Mouse (Mus musculus) kidney, adult 2 months (tissue): Measurements from ENCODE around the gene Atrip. TPM values are rescaled to one million over a fixed set of nuclear protein-coding genes. Genes with fewer than 3 reads are reported as not detected.
A peak's percentile ranks its signal among the peaks of the same experiment; 100 is the strongest.

Source experiments
- DNase-seq: peaks from one replicate; pipeline ENCODE4 v3.0.0; 2021
- H3K27ac ChIP-seq: fragments of 200-500 bp; 2 replicates; pipeline ENCODE4 v1.5.1; 2012; ENCODE audit warnings: low read depth, low read length, control low read depth, inconsistent platforms; ENCODE audit not compliant: insufficient read depth
- H3K27me3 ChIP-seq: fragments of 200-500 bp; replicated peaks from 2 replicates; pipeline ENCODE4 v1.6.1; 2012; ENCODE audit warnings: mild to moderate bottlenecking, moderate library complexity, low read length, inconsistent platforms; ENCODE audit not compliant: control insufficient read depth, insufficient read depth
- H3K36me3 ChIP-seq: fragments of 200-500 bp; 2 replicates; pipeline ENCODE4 v1.6.1; 2012; ENCODE audit warnings: mild to moderate bottlenecking, moderate library complexity, low read length, inconsistent platforms; ENCODE audit not compliant: control insufficient read depth, insufficient read depth
- H3K4me1 ChIP-seq: fragments of 200-500 bp; 2 replicates; pipeline ENCODE4 v1.6.1; 2011; ENCODE audit warnings: low read length; ENCODE audit not compliant: control insufficient read depth, insufficient read depth
- H3K4me3 ChIP-seq: fragments of 200-500 bp; 2 replicates; pipeline ENCODE4 v1.5.1; 2011; ENCODE audit warnings: mild to moderate bottlenecking, low read depth, low read length, control low read depth; ENCODE audit not compliant: insufficient read depth
- CTCF ChIP-seq: fragments of 200-500 bp; conservative IDR thresholded peaks from 2 replicates; pipeline ENCODE4 v1.5.1; 2011; ENCODE audit warnings: low read depth, mild to moderate bottlenecking, control low read depth, low read length, moderate library complexity, mixed read lengths; ENCODE audit not compliant: insufficient read depth, insufficient read length
- POLR2A ChIP-seq: fragments of 200-500 bp; IDR thresholded peaks from one replicate; pipeline ENCODE4 v1.6.1; 2011; ENCODE audit warnings: low read depth, low read length, control low read depth
- WGBS: fragments of 180-500 bp; shearing (Covaris S2); methylation state at CpG from one replicate; pipeline ENCODE4 v1.1.7; 2018; 5-methylcytosine and 5-hydroxymethylcytosine counted together
- polyA plus RNA-seq: library from polyadenylated mRNA; depleted of rRNA; stranded (reverse); fragments of >200 nt; gene quantifications from 2 replicates; pipeline ENCODE4 v1.2.3, GENCODE M21; 2012

Gene Atrip
- polyA plus RNA-seq, 1 experiment = 20.2 TPM

DNA sequence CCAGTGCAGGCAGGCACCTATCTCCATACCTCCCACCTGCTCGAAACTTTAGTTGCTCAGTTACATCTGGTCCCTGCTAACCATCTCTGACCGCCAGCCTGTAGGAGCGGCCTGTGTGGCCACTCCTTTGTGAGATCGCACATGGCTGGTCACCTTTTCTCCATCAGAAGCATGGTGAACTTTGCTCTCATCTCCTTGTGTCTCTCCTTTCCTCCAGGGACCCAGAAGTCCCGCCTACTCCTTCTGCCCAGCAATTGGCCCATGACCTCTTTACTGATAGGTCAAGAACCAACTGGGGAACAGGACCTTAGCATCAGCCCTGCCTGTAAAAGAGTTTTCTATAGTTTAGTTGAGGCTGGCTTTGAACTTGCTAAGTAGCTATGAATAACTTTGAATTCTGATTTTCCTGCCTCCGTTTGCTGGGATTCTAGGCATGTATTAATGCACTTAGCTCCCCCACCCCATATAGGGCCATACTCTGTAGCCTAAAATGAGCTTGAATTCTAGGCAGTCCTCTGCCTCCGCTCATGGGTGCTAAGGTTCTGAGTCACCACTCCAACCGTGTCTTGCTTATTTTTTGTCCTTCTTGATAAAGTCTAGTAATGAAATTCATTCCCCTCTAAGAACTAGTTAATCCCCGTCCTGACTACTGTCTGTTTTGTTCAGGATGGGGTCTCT is 23.8 kb downstream of the Atrip start:
- WGBS = 71% methylated on average over 9 of the region's 9 CpGs
- Histone ChIP-seq H3K4me1 (0 out of 2 replicates have a peak, but pooled peaks cover 3% of the 10 kb centered on the region), H3K27ac (no peak overlapping the region), H3K4me3 (no peak overlapping the region), H3K36me3 (no peaks in the 10 kb centered on the region), H3K27me3 (no peaks in the 10 kb centered on the region)
- DNase-seq = peak; percentile 36
- TF ChIP-seq CTCF (no peak), POLR2A (no peak)

- Histone ChIP-seq H3K27me3 (no peaks in the 10 kb centered on the region), H3K4me3 (no peak overlapping the region), H3K27ac (no peak overlapping the region), H3K4me1 (0 out of 2 replicates have a peak, but pooled peaks cover under 1% of the 10 kb centered on the region), H3K36me3 (no peaks in the 10 kb centered on the region)
- TF ChIP-seq POLR2A (no peak), CTCF (no peak)
- DNase-seq = no peak
- 79% methylated on average over 7 of the region's 7 CpGs for WGBS
Measured at GRCm38 (mm10) chr9:109049316-109049715, 24.6 kb downstream of the Atrip start.

GRCm38 (mm10) chr9:109046306-109046705 is 27.6 kb downstream of the Atrip start:
- H3K4me1 ChIP-seq = no peaks in the 10 kb centered on the region; the same call in 1 of the 2 replicates
- WGBS = 40% methylated on average over 5 of the region's 5 CpGs
- no peak overlapping the region for H3K4me3 ChIP-seq
- no peaks in the 10 kb centered on the region for H3K36me3 ChIP-seq
- DNase-seq = peak; percentile 73
- H3K27me3 ChIP-seq = no peaks in the 10 kb centered on the region
- peak; percentile 76 for TF ChIP-seq CTCF
- TF ChIP-seq POLR2A = no peak
- H3K27ac ChIP-seq = no peak overlapping the region

DNA sequence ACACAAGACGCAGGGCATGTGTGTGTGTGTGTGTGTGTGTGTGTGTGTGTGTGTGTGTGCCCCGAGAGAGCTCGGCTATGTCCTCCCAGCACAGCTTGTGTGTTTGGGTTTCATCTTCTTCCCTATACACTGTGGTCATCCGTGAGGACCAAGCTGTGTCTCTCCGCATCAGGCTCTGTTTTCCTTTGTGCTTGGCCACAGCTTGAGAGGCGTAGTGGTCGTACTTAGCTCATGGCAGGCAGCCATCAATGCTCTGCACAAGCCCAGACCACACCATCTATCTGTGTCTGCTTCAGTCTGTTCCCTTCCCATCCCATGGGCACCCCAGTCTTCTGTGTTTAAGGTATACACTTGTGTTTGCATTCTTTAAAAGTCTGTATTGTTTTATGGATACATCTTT is 32.6 kb downstream of the Atrip start:
- WGBS = 51% methylated on average over 7 of the region's 7 CpGs
- no peak overlapping the region for H3K4me3 ChIP-seq
- H3K27ac ChIP-seq = 0 out of 2 replicates have a peak overlapping the region, but pooled peaks have one; percentile 85
- no peak for TF ChIP-seq CTCF
- no peak for TF ChIP-seq POLR2A
- no peak for DNase-seq
- H3K27me3 ChIP-seq = no peaks in the 10 kb centered on the region
- peaks cover 15% of the 10 kb centered on the region for H3K4me1 ChIP-seq
- H3K36me3 ChIP-seq = no peaks in the 10 kb centered on the region

- Histone ChIP-seq H3K36me3 (no peaks in the 10 kb centered on the region), H3K4me1 (peaks cover 15% of the 10 kb centered on the region), H3K27ac (peak overlapping the region; percentile 85), H3K27me3 (no peaks in the 10 kb centered on the region), H3K4me3 (peak overlapping the region; percentile 81; the same call in 1 of the 2 replicates)
- WGBS = 20% methylated on average over 6 of the region's 6 CpGs
- TF ChIP-seq POLR2A (no peak), CTCF (no peak)
- DNase-seq = peak; percentile 59
Measured at GRCm38 (mm10) chr9:109040906-109041305, 33.0 kb downstream of the Atrip start.

DNA sequence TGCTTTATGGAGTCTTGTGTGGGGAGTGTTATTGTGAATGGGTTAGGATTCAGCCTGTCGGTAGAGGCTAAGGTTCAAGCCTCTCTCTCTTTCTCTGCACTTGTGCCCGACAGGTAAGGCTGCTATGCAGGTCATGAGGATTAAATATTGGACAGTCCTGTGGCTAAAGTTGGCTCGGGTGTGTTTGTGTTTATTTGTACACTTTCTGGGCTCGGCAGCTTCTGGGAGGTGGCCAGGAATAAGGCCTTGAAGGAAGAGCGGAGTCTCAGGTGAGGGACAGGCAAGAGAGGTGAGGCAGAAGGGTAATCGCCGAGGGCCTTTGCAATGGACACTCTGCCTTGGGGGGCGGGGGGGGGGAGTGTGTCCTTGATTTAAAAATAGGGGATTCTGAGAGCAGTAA is 33.7 kb downstream of the Atrip start:
- Histone ChIP-seq H3K36me3 (no peaks in the 10 kb centered on the region), H3K27ac (peak overlapping the region; percentile 85), H3K4me3 (peak overlapping the region; percentile 81), H3K27me3 (no peaks in the 10 kb centered on the region), H3K4me1 (peaks cover 15% of the 10 kb centered on the region)
- 28% methylated on average over 8 of the region's 8 CpGs for WGBS
- TF ChIP-seq POLR2A (no peak), CTCF (no peak)
- peak; percentile 84 for DNase-seq

- 41% methylated on average over 4 of the region's 4 CpGs for WGBS
- H3K4me1 ChIP-seq = peaks cover 15% of the 10 kb centered on the region
- H3K27me3 ChIP-seq = no peaks in the 10 kb centered on the region
- H3K27ac ChIP-seq = peak overlapping the region; percentile 85
- no peak for TF ChIP-seq CTCF
- TF ChIP-seq POLR2A = no peak
- peak overlapping the region; percentile 81 for H3K4me3 ChIP-seq
- DNase-seq = no peak
- no peaks in the 10 kb centered on the region for H3K36me3 ChIP-seq
Measured at GRCm38 (mm10) chr9:109039681-109040080, 34.2 kb downstream of the Atrip start.
